Mouse (Mus musculus) heart, postnatal 0 days (tissue): ENCODE data around the gene 2310011J03Rik. TPM values are rescaled to one million over a fixed set of nuclear protein-coding genes. Genes with fewer than 3 reads are reported as not detected.

Experiments
- ATAC-seq: fragments of 200-750 bp; cut with Nextera tagmentation; 2 replicates; pipeline ENCODE4 v1.8.0; 2017; ENCODE audit warnings: low read depth, moderate number of reproducible peaks, moderate library complexity; ENCODE audit not compliant: insufficient read depth
- DNase-seq: peaks from one replicate; pipeline ENCODE4 v3.0.0-alpha.2; 2016; ENCODE audit warnings: low spot score
- H3K27ac ChIP-seq: fragments of 300-500 bp; sonication (generic); 2 replicates; pipeline ENCODE4 v1.5.1; 2014; ENCODE audit warnings: low read depth, mild to moderate bottlenecking
- H3K27me3 ChIP-seq: fragments of 300-500 bp; sonication (generic); 2 replicates; pipeline ENCODE4 v1.6.1; 2014; ENCODE audit warnings: low read length, mixed read lengths; ENCODE audit not compliant: control insufficient read depth, insufficient read depth
- H3K36me3 ChIP-seq: fragments of 300-500 bp; sonication (generic); replicated peaks from 2 replicates; pipeline ENCODE4 v1.6.1; 2014; ENCODE audit warnings: low read length, mixed read lengths; ENCODE audit not compliant: control insufficient read depth, insufficient read depth
- H3K4me1 ChIP-seq: fragments of 300-500 bp; sonication (generic); 2 replicates; pipeline ENCODE4 v1.6.1; 2014; ENCODE audit warnings: antibody characterized with exemption; ENCODE audit not compliant: control insufficient read depth, insufficient read depth
- H3K4me2 ChIP-seq: fragments of 300-500 bp; sonication (generic); 2 replicates; pipeline ENCODE4 v1.6.1; 2014; ENCODE audit warnings: low read depth, mild to moderate bottlenecking, low read length, moderate library complexity
- H3K4me3 ChIP-seq: fragments of 300-500 bp; sonication (generic); 2 replicates; pipeline ENCODE4 v1.5.1; 2014; ENCODE audit warnings: low read depth, low read length
- H3K9ac ChIP-seq: fragments of 300-500 bp; sonication (generic); replicated peaks from 2 replicates; pipeline ENCODE4 v1.6.1; 2014; ENCODE audit warnings: low read depth, low read length, mixed read lengths
- H3K9me3 ChIP-seq: fragments of 300-500 bp; sonication (generic); replicated peaks from 2 replicates; pipeline ENCODE4 v1.6.1; 2016; ENCODE audit warnings: low read length; ENCODE audit not compliant: control insufficient read depth
- CTCF ChIP-seq: IDR thresholded peaks from 2 replicates; pipeline ENCODE4 v1.5.1; 2016; ENCODE audit warnings: antibody characterized with exemption, control low read depth, low read depth
- EP300 ChIP-seq: IDR thresholded peaks from 2 replicates; pipeline ENCODE4 v1.6.1; 2016; ENCODE audit warnings: antibody characterized with exemption, low read depth
- WGBS: fragments of 180-500 bp; shearing (Covaris S2); extraction: QIAGEN DNeasy Blood & Tissue Kit; methylation state at CpG from one replicate; pipeline ENCODE4 v1.1.7; 2014; 5-methylcytosine and 5-hydroxymethylcytosine counted together
- polyA plus RNA-seq: library from polyadenylated mRNA; unstranded; fragments of >200 nt; fragmentation: Nextera tagmentation; extraction: Ambion mirVana; gene quantifications from 2 replicates; pipeline ENCODE4 v1.2.1, GENCODE M21; 2015
- total RNA-seq: library from RNA; depleted of rRNA; stranded (reverse); fragments of >200 nt; gene quantifications from 2 replicates; pipeline ENCODE4 v1.2.3, GENCODE M21; 2014; ENCODE audit warnings: low replicate concordance

Gene 2310011J03Rik
- total and polyA plus RNA-seq, 2 experiments from 2014 or later = 13.5 to 37.4 TPM

- peak; percentile 92 for ATAC-seq
- TF ChIP-seq CTCF (peak; percentile 66), EP300 (0 out of 2 replicates have a peak, but pooled peaks have one; percentile 43)
- Histone ChIP-seq H3K4me3 (peak within 1 kb of the TSS; percentile 80), H3K27ac (peak within 1 kb of the TSS; percentile 88), H3K27me3 (0 out of 2 replicates have a peak, but pooled peaks cover 2% of the 10 kb centered on the region), H3K4me1 (0 out of 2 replicates have a peak, but pooled peaks cover 4% of the 10 kb centered on the region), H3K36me3 (peaks cover 22% of the 10 kb centered on the region), H3K9ac (peak within 1 kb of the TSS; percentile 94), H3K9me3 (no peaks in the 10 kb centered on the region), H3K4me2 (peak within 1 kb of the TSS; percentile 71)
- under 1% methylated on average over 72 of the region's 72 CpGs for WGBS
- peak; percentile 97 for DNase-seq
Measured at GRCm38 (mm10) chr10:80292251-80293146, 27.8 kb downstream of the 2310011J03Rik start, which contains the start of gene Rps15. TSS of gene Rps15 (plus strand) at chr10:80292453.

GRCm38 (mm10) chr10:80288657-80289056, 31.7 kb downstream of the 2310011J03Rik start:
- no peak overlapping the region for H3K9ac ChIP-seq
- H3K36me3 ChIP-seq = peaks cover 46% of the 10 kb centered on the region
- ATAC-seq (no peak), DNase-seq (no peak)
- H3K4me2 ChIP-seq = no peak overlapping the region
- no peaks in the 10 kb centered on the region for H3K4me1 ChIP-seq
- TF ChIP-seq EP300 (no peak), CTCF (no peak)
- H3K27me3 ChIP-seq = no peaks in the 10 kb centered on the region
- WGBS = 62% methylated on average over 8 of the region's 8 CpGs
- H3K4me3 ChIP-seq = no peak overlapping the region
- H3K9me3 ChIP-seq = no peaks in the 10 kb centered on the region
- H3K27ac ChIP-seq = no peak overlapping the region

- Histone ChIP-seq H3K9me3 (no peaks in the 10 kb centered on the region), H3K4me1 (no peaks in the 10 kb centered on the region), H3K36me3 (peaks cover 50% of the 10 kb centered on the region), H3K4me2 (no peak overlapping the region), H3K9ac (no peak overlapping the region), H3K27me3 (no peaks in the 10 kb centered on the region), H3K4me3 (no peak overlapping the region), H3K27ac (no peak overlapping the region)
- DNase-seq (no peak), ATAC-seq (no peak)
- no peak for TF ChIP-seq EP300
- no peak for TF ChIP-seq CTCF
- 95% methylated on average over 12 of the region's 12 CpGs for WGBS
Measured at GRCm38 (mm10) chr10:80288097-80288496, 32.2 kb downstream of the 2310011J03Rik start.

DNA sequence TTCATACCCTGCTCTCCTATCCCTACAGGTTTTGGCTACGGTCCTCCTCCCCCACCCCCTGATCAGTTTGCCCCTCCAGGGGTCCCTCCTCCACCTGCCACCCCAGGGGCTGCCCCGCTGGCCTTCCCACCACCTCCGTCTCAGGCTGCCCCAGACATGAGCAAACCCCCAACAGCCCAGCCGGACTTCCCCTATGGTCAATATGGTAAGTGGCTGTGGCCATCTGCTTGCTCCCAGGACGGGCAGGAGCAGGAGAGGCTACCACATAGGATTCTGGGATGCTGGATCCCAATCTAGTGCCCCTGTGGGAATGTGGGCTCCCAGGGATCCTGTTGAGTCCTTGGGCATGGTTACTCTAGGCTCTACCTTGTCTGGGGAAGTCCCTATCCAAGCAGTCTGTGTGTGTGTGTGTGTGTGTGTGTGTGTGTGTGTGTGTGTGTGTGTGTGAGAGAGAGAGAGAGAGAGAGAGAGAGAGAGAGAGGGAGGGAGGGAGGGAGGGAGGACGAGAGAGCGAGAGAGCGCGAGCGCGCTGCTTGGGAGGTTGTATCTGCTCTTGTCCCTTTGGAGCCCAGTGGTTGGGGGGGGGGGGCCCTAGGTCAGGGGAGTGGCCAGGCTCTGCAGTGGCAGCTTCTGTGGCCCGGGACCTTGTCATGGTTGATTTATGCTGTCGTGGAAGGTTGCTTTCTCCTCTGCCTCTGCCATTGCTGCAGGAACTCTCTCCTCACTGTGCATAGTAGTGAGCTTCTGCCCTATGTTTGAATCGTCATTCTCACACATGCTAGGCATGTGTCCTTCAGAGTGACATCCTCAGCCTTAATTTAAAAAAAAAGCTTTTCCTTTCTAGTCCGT, 34.9 kb downstream of the 2310011J03Rik start:
- no peaks in the 10 kb centered on the region for H3K27me3 ChIP-seq
- H3K4me1 ChIP-seq = peaks cover 16% of the 10 kb centered on the region
- no peak overlapping the region for H3K27ac ChIP-seq
- H3K9ac ChIP-seq = no peak overlapping the region
- 76% methylated on average over 15 of the region's 15 CpGs for WGBS
- H3K4me3 ChIP-seq = no peak overlapping the region
- no peaks in the 10 kb centered on the region for H3K9me3 ChIP-seq
- TF ChIP-seq EP300 (no peak), CTCF (no peak)
- H3K4me2 ChIP-seq = no peak overlapping the region
- ATAC-seq = no peak
- peaks cover 59% of the 10 kb centered on the region for H3K36me3 ChIP-seq
- DNase-seq = no peak
